Mouse (Mus musculus): ENCODE results near the gene Angel2.

Gene Angel2

GRCm38 (mm10) chr1:190929010-190929695 is 4.2 kb downstream of the Angel2 start:
- peak; percentile 27 to 41 for DNase-seq (ENCODE audit: low spot score in 2 of 2)

- DNase-seq (ENCODE audit: low spot score in 2 of 2), result no peak
These were observed 5.3 kb downstream of the Angel2 start for GRCm38 (mm10) chr1:190930181-190930580.

GRCm38 (mm10) chr1:190939803-190940202 is 14.9 kb downstream of the Angel2 start:
- no peak for DNase-seq (ENCODE audit: low spot score in 2 of 2)

GRCm38 (mm10) chr1:190944109-190944760 is 19.3 kb downstream of the Angel2 start:
- DNase-seq (ENCODE audit: low spot score in 2 of 2), result peak; percentile 43 to 49

GRCm38 (mm10) chr1:190947986-190948385 is 23.1 kb downstream of the Angel2 start:
- no peak for DNase-seq (ENCODE audit: low spot score in 2 of 2)

- DNase-seq (ENCODE audit: low spot score in 2 of 2), result no peak
These were observed 23.5 kb downstream of the Angel2 start for GRCm38 (mm10) chr1:190948439-190948838.

GRCm38 (mm10) chr1:190948846-190949245 is 23.9 kb downstream of the Angel2 start:
- no peak for DNase-seq (ENCODE audit: low spot score in 2 of 2)

GRCm38 (mm10) chr1:190951014-190951413 is 26.1 kb downstream of the Angel2 start:
- DNase-seq (ENCODE audit: low spot score in 2 of 2), result no peak

GRCm38 (mm10) chr1:190953009-190953408 is 28.1 kb downstream of the Angel2 start:
- DNase-seq (ENCODE audit: low spot score in 2 of 2), result no peak

GRCm38 (mm10) chr1:190958821-190959220 is 33.9 kb downstream of the Angel2 start:
- DNase-seq (ENCODE audit: low spot score in 2 of 2), result no peak

GRCm38 (mm10) chr1:190962760-190963159 is 37.8 kb downstream of the Angel2 start:
- DNase-seq (ENCODE audit: low spot score in 2 of 2), result no peak

GRCm38 (mm10) chr1:190964992-190965780 is 40.3 kb downstream of the Angel2 start:
- no peak for DNase-seq (ENCODE audit: low spot score in 2 of 2)

GRCm38 (mm10) chr1:190968010-190968409 is 43.1 kb downstream of the Angel2 start:
- no peak for DNase-seq (ENCODE audit: low spot score in 2 of 2)

- peak; percentile 14 to 19 for DNase-seq (ENCODE audit: low spot score in 2 of 2)
These were observed 47.0 kb downstream of the Angel2 start for GRCm38 (mm10) chr1:190971708-190972610.

GRCm38 (mm10) chr1:190972612-190973192 is 47.8 kb downstream of the Angel2 start:
- peak; percentile 20 to 39 for DNase-seq (ENCODE audit: low spot score in 2 of 2)

- no peak for DNase-seq (ENCODE audit: low spot score in 2 of 2)
These were observed 49.3 kb downstream of the Angel2 start for GRCm38 (mm10) chr1:190974191-190974590.

- no peak for DNase-seq (ENCODE audit: low spot score in 2 of 2)
These were observed 49.9 kb downstream of the Angel2 start for GRCm38 (mm10) chr1:190974833-190975232.

- DNase-seq (ENCODE audit: low spot score in 2 of 2), result no peak
These were observed 52.1 kb downstream of the Angel2 start for GRCm38 (mm10) chr1:190976887-190977573.

- no peak for DNase-seq (ENCODE audit: low spot score in 2 of 2)
These were observed 53.1 kb downstream of the Angel2 start for GRCm38 (mm10) chr1:190978001-190978400.

GRCm38 (mm10) chr1:190978511-190979073 is 53.7 kb downstream of the Angel2 start:
- no peak for DNase-seq (ENCODE audit: low spot score in 2 of 2)
